Mouse (Mus musculus) ovary, postnatal 10 days (tissue): Measurements from ENCODE around the gene Camta1.

Source experiments
- DNase-seq: peaks from one replicate; pipeline ENCODE4 v3.0.0; 2022; ENCODE audit warnings: low spot score

Camta1 gene

GRCm38 (mm10) chr4:151150842-151151241, 710.8 kb downstream of the Camta1 start:
- DNase-seq, result no peak

GRCm38 (mm10) chr4:151150115-151150514, 711.6 kb downstream of the Camta1 start:
- no peak for DNase-seq

- no peak for DNase-seq
These were observed 714.1 kb downstream of the Camta1 start for GRCm38 (mm10) chr4:151147541-151147940.

- DNase-seq, result no peak
These were observed 717.6 kb downstream of the Camta1 start for GRCm38 (mm10) chr4:151144121-151144520.

GRCm38 (mm10) chr4:151141196-151141880, 720.3 kb downstream of the Camta1 start:
- peak; percentile 98 for DNase-seq

GRCm38 (mm10) chr4:151140368-151140982, 721.2 kb downstream of the Camta1 start:
- no peak for DNase-seq

GRCm38 (mm10) chr4:151139053-151139840, 722.4 kb downstream of the Camta1 start:
- DNase-seq, result peak; percentile 48

GRCm38 (mm10) chr4:151138586-151138985, 723.1 kb downstream of the Camta1 start:
- DNase-seq, result no peak

GRCm38 (mm10) chr4:151138135-151138534, 723.5 kb downstream of the Camta1 start:
- DNase-seq, result no peak

- DNase-seq, result no peak
These were observed 724.0 kb downstream of the Camta1 start for GRCm38 (mm10) chr4:151137701-151138100.

- no peak for DNase-seq
These were observed 726.2 kb downstream of the Camta1 start for GRCm38 (mm10) chr4:151135491-151135890.

- DNase-seq, result no peak
These were observed 727.9 kb downstream of the Camta1 start for GRCm38 (mm10) chr4:151133760-151134159.

GRCm38 (mm10) chr4:151132493-151132892, 729.2 kb downstream of the Camta1 start:
- no peak for DNase-seq

- no peak for DNase-seq
These were observed 730.8 kb downstream of the Camta1 start for GRCm38 (mm10) chr4:151130756-151131490.

- DNase-seq, result no peak
These were observed 731.7 kb downstream of the Camta1 start for GRCm38 (mm10) chr4:151129725-151130557.

GRCm38 (mm10) chr4:151128641-151129541, 732.8 kb downstream of the Camta1 start:
- DNase-seq, result no peak

- no peak for DNase-seq
These were observed 733.8 kb downstream of the Camta1 start for GRCm38 (mm10) chr4:151127636-151128548.

- no peak for DNase-seq
These were observed 742.8 kb downstream of the Camta1 start for GRCm38 (mm10) chr4:151118883-151119282.

GRCm38 (mm10) chr4:151114574-151114973, 747.1 kb downstream of the Camta1 start:
- no peak for DNase-seq
